Mouse (Mus musculus): ENCODE data around the gene Clrn3. TPM values are rescaled to one million over a fixed set of nuclear protein-coding genes. Genes with fewer than 3 reads are reported as not detected.

Gene Clrn3
- polyA plus RNA-seq, 1 experiment from 2014 or later = not detected

- no peak for DNase-seq (ENCODE audit: low spot score)
- no peak for ATAC-seq (ENCODE audit: low FRiP score)
- Histone ChIP-seq H3K27ac (no peak overlapping the region), H3K4me3 (replicated peaks; ENCODE audit: low read length) (no peak overlapping the region), H3K27me3 (ENCODE audit: control insufficient read depth, insufficient read depth, low read length) (no peaks in the 10 kb centered on the region), H3K4me1 (replicated peaks; ENCODE audit: control insufficient read depth, insufficient read depth, low read length) (no peaks in the 10 kb centered on the region), H3K9me3 (ENCODE audit: control insufficient read depth, low read length) (no peaks in the 10 kb centered on the region), H3K36me3 (replicated peaks; ENCODE audit: control insufficient read depth, insufficient read depth) (no peaks in the 10 kb centered on the region), H3K9ac (no peak overlapping the region), H3K4me2 (replicated peaks) (no peak overlapping the region)
- WGBS = 64% methylated on average over 2 of the region's 2 CpGs
These were observed 29.1 kb downstream of the Clrn3 start for GRCm38 (mm10) chr7:135499403-135499802.

- DNase-seq (ENCODE audit: low spot score) (no peak), ATAC-seq (ENCODE audit: low FRiP score) (no peak)
- no peak overlapping the region for H3K4me2 ChIP-seq (replicated peaks)
- H3K9ac ChIP-seq = no peak overlapping the region
- no peaks in the 10 kb centered on the region for H3K4me1 ChIP-seq (replicated peaks; ENCODE audit: control insufficient read depth, insufficient read depth, low read length)
- no peaks in the 10 kb centered on the region for H3K9me3 ChIP-seq (ENCODE audit: control insufficient read depth, low read length)
- H3K27me3 ChIP-seq (ENCODE audit: control insufficient read depth, insufficient read depth, low read length) = no peaks in the 10 kb centered on the region
- H3K4me3 ChIP-seq (replicated peaks; ENCODE audit: low read length) = no peak overlapping the region
- no peaks in the 10 kb centered on the region for H3K36me3 ChIP-seq (replicated peaks; ENCODE audit: control insufficient read depth, insufficient read depth)
- H3K27ac ChIP-seq = no peak overlapping the region
- 82% methylated on average over 2 of the region's 3 CpGs for WGBS
These were observed 29.8 kb downstream of the Clrn3 start for GRCm38 (mm10) chr7:135498565-135499186.

DNA sequence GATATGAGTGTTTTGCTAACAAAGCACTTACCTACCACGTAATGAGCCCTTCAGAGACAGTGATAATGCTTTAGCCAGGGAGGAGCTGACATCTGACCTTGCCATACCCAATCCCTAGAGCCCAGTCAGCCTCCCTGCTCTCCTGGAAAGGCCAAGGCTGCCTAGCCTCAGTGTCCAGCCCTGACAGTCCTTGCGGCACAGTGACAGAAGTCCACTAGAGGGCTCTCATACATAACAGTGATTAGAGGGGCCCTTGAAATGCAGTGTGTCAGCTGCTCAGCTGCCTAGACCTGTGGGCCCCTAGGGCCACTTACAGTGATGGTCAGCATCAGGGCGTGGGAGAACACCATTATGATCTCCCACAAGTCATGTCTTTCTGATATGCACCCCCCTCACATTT is 33.2 kb downstream of the Clrn3 start:
- H3K4me2 ChIP-seq (replicated peaks) = no peak overlapping the region
- H3K9me3 ChIP-seq (ENCODE audit: control insufficient read depth, low read length) = peaks cover 4% of the 10 kb centered on the region; the same call in 1 of the 2 replicates
- no peak overlapping the region for H3K9ac ChIP-seq
- H3K4me3 ChIP-seq (replicated peaks; ENCODE audit: low read length) = no peak overlapping the region
- ATAC-seq (ENCODE audit: low FRiP score) = no peak
- WGBS = 47% methylated on average over 3 of the region's 3 CpGs
- no peaks in the 10 kb centered on the region for H3K36me3 ChIP-seq (replicated peaks; ENCODE audit: control insufficient read depth, insufficient read depth)
- no peak for DNase-seq (ENCODE audit: low spot score)
- no peaks in the 10 kb centered on the region for H3K27me3 ChIP-seq (ENCODE audit: control insufficient read depth, insufficient read depth, low read length)
- no peak overlapping the region for H3K27ac ChIP-seq
- no peaks in the 10 kb centered on the region for H3K4me1 ChIP-seq (replicated peaks; ENCODE audit: control insufficient read depth, insufficient read depth, low read length)

DNA sequence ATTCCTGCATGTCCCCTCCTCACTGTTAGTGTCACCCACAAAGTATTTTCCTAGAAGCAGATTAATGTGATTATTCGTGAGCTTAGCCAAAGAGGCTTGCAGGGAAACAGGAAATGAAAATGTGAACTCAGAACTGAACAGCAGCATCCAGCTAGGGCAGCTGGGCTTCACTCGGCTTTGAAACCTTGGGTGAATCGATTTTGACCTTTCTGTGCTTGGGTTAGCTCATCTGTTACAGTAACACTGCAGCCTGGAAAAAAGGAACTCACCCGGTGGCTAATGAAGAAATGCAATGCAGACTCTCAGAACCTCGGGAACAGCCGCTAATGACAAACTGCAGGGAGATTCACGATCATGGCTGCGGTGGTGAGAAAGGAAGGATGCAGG is 38.0 kb downstream of the Clrn3 start:
- Histone ChIP-seq H3K9ac (no peak overlapping the region), H3K27me3 (ENCODE audit: control insufficient read depth, insufficient read depth, low read length) (0 out of 2 replicates have a peak, but pooled peaks cover 4% of the 10 kb centered on the region), H3K27ac (no peak overlapping the region), H3K9me3 (ENCODE audit: control insufficient read depth, low read length) (peaks cover 4% of the 10 kb centered on the region; the same call in 1 of the 2 replicates), H3K4me3 (replicated peaks; ENCODE audit: low read length) (no peak overlapping the region), H3K4me2 (replicated peaks) (no peak overlapping the region), H3K4me1 (replicated peaks; ENCODE audit: control insufficient read depth, insufficient read depth, low read length) (peaks cover 13% of the 10 kb centered on the region), H3K36me3 (replicated peaks; ENCODE audit: control insufficient read depth, insufficient read depth) (no peaks in the 10 kb centered on the region)
- WGBS = 67% methylated on average over 8 of the region's 8 CpGs
- no peak for ATAC-seq (ENCODE audit: low FRiP score)
- DNase-seq (ENCODE audit: low spot score) = no peak

DNA sequence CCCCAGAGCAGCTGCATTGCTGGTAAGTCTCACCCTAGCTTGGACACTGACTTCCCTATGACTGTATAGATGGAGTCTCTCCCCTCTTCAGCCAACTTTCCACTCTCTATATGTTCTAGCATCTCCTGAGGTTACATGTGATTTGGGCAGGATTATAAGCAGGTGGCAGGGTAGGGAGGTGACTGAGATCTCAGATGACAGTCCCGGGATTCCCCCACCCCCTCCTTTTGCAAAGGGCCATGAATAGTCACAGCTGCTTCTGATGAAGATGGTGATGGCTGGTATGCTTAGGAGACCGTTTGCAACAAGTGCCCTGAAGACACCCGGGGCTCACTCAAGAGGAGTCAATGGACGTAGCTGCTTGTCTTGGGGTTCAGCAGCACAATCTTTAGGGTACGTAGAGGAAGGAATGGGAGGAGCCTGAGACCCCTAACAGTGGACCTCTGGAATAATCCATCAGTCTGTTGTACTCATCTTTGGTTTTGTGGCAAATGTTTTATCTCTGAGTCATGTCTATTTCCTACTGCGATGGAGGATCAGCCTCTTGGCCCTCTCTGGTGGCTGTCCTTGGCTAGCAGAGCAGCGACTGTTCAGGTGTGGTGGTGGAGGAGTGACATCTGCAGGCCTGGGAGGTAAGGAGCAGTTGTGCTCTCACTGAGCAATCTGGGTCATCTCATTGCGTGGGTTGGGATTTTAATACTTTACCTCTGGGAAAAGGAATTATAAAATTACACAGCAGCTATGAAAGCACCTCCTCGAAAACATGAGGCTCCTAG is 38.5 kb downstream of the Clrn3 start:
- H3K9me3 ChIP-seq (ENCODE audit: control insufficient read depth, low read length) = peaks cover 4% of the 10 kb centered on the region; the same call in 1 of the 2 replicates
- H3K27me3 ChIP-seq (ENCODE audit: control insufficient read depth, insufficient read depth, low read length) = 0 out of 2 replicates have a peak, but pooled peaks cover 4% of the 10 kb centered on the region
- no peak overlapping the region for H3K9ac ChIP-seq
- H3K4me1 ChIP-seq (replicated peaks; ENCODE audit: control insufficient read depth, insufficient read depth, low read length) = peaks cover 19% of the 10 kb centered on the region
- no peak for ATAC-seq (ENCODE audit: low FRiP score)
- H3K36me3 ChIP-seq (replicated peaks; ENCODE audit: control insufficient read depth, insufficient read depth) = no peaks in the 10 kb centered on the region
- H3K27ac ChIP-seq = no peak overlapping the region
- H3K4me2 ChIP-seq (replicated peaks) = no peak overlapping the region
- WGBS = 85% methylated on average over 9 of the region's 9 CpGs
- DNase-seq (ENCODE audit: low spot score) = no peak
- H3K4me3 ChIP-seq (replicated peaks; ENCODE audit: low read length) = no peak overlapping the region

GRCm38 (mm10) chr7:135488214-135488810 is 40.1 kb downstream of the Clrn3 start:
- Histone ChIP-seq H3K4me1 (replicated peaks; ENCODE audit: control insufficient read depth, insufficient read depth, low read length) (peaks cover 21% of the 10 kb centered on the region), H3K9me3 (ENCODE audit: control insufficient read depth, low read length) (peaks cover 4% of the 10 kb centered on the region; the same call in 1 of the 2 replicates), H3K27me3 (ENCODE audit: control insufficient read depth, insufficient read depth, low read length) (peaks cover 8% of the 10 kb centered on the region; the same call in 1 of the 2 replicates), H3K36me3 (replicated peaks; ENCODE audit: control insufficient read depth, insufficient read depth) (no peaks in the 10 kb centered on the region), H3K27ac (no peak overlapping the region), H3K4me2 (replicated peaks) (no peak overlapping the region), H3K4me3 (replicated peaks; ENCODE audit: low read length) (no peak overlapping the region), H3K9ac (no peak overlapping the region)
- WGBS = 73% methylated on average over 6 of the region's 6 CpGs
- ATAC-seq (ENCODE audit: low FRiP score) (no peak), DNase-seq (ENCODE audit: low spot score) (no peak)

DNA sequence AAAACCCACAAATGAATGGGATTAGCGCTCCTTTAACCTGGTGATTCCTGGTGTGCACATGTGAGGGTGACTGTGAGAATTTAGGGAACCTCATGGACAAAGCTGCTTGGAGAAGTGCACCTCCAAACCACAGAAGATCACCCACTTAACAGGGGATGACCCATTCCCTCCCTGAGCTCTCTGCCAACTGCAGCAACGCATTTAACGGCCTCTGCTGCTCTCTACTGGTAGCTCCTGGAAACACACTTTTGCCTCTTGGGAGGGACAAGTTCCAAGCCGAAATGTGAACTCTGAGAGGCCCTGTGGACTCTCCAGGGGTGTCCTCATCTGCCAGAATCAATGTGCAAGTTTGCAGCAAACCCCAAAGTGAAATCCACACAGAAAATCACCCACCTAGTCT is 41.0 kb downstream of the Clrn3 start:
- peaks cover 4% of the 10 kb centered on the region; the same call in 1 of the 2 replicates for H3K9me3 ChIP-seq (ENCODE audit: control insufficient read depth, low read length)
- H3K4me3 ChIP-seq (replicated peaks; ENCODE audit: low read length) = no peak overlapping the region
- DNase-seq (ENCODE audit: low spot score) (peak; percentile 94), ATAC-seq (ENCODE audit: low FRiP score) (no peak)
- H3K27me3 ChIP-seq (ENCODE audit: control insufficient read depth, insufficient read depth, low read length) = peaks cover 14% of the 10 kb centered on the region
- no peak overlapping the region for H3K9ac ChIP-seq
- H3K27ac ChIP-seq = no peak overlapping the region
- no peak overlapping the region for H3K4me2 ChIP-seq (replicated peaks)
- H3K36me3 ChIP-seq (replicated peaks; ENCODE audit: control insufficient read depth, insufficient read depth) = no peaks in the 10 kb centered on the region
- H3K4me1 ChIP-seq (replicated peaks; ENCODE audit: control insufficient read depth, insufficient read depth, low read length) = peaks cover 21% of the 10 kb centered on the region
- WGBS = 19% methylated on average over 4 of the region's 4 CpGs

DNA sequence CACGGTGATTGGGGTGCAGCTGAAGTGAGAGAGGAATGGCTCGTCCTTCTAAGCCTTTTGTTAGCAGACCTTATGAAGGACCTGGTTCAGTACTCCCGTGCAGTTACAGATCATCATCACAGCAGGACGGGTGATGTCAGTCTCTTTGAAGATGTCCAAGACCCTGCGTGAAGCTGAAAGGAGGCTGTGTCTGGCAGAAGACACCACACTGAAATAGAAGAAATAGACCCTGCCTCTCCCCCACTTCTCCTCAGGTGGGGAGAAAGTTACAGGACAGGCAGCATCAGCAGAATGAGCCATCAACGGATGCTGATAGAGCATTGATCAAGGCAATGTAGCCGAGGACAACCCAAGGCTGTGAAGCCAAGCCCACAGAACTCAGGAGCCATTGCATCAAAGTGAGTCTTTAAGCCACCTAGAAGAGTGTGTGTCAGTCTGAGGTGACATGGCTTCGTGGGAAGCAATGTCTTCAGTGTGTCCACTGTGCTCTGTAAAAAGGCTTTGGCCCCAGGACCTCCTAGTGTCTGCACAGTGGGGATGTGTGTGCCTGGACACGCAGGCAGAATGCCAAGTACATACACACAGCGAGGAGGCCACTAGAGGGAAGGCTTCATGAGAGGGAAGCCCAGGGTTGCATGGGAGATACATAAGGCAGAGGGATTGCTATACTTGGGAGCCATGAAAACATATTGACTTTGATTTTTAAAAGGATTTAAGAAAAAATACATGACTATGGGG is 41.6 kb downstream of the Clrn3 start:
- WGBS = 37% methylated on average over 10 of the region's 10 CpGs
- Histone ChIP-seq H3K4me3 (replicated peaks; ENCODE audit: low read length) (no peak overlapping the region), H3K9ac (no peak overlapping the region), H3K4me1 (replicated peaks; ENCODE audit: control insufficient read depth, insufficient read depth, low read length) (peaks cover 21% of the 10 kb centered on the region), H3K27ac (no peak overlapping the region), H3K9me3 (ENCODE audit: control insufficient read depth, low read length) (peaks cover under 1% of the 10 kb centered on the region; the same call in 1 of the 2 replicates), H3K4me2 (replicated peaks) (no peak overlapping the region), H3K36me3 (replicated peaks; ENCODE audit: control insufficient read depth, insufficient read depth) (no peaks in the 10 kb centered on the region), H3K27me3 (ENCODE audit: control insufficient read depth, insufficient read depth, low read length) (peaks cover 16% of the 10 kb centered on the region)
- DNase-seq (ENCODE audit: low spot score) = no peak
- no peak for ATAC-seq (ENCODE audit: low FRiP score)

All from hindbrain, embryonic 14.5 days (tissue).